Mouse (Mus musculus): ENCODE results near the gene Jazf1.

Jazf1 gene

DNA sequence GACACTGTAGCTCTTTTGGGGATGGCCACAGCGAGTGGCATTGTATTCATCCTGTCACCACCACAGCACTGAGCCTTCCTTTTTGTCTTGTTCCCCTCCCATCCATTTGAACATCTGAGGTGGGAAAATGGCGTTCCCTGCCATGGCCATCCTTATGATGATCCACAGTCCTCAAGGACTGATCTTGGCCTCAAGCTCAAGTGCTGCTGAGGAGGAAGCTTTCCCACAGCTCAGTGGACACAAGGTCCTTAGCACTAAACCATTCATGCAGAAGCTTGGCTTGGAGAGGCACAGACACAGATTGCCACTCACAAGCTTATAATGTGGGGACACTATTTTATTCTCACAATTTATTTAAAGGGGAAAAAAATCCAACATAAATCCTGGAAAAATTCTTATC is 58.1 kb downstream of the Jazf1 start:
- DNase-seq (ENCODE audit: low read depth, low spot score): no peak

DNA sequence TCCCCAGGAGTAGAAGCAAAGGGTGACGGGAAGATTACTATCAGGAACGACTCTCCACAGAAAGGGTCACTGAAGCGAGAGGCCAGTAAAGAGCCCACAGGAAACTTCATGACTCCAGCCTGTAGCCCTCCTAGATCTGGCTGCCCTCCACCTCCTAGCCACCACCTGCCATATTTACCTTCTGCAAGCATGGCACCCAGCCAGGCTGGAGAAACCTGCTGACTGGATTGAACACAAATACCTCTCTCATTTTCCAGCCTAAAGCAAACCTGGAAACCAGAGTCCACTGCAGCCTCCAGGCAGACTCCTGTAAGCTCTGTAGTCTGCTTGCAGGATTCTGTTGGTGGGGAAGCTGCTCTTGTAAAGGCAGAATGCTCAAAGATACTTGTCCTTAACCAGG is 62.4 kb downstream of the Jazf1 start:
- DNase-seq (ENCODE audit: low read depth, low spot score): no peak

DNA sequence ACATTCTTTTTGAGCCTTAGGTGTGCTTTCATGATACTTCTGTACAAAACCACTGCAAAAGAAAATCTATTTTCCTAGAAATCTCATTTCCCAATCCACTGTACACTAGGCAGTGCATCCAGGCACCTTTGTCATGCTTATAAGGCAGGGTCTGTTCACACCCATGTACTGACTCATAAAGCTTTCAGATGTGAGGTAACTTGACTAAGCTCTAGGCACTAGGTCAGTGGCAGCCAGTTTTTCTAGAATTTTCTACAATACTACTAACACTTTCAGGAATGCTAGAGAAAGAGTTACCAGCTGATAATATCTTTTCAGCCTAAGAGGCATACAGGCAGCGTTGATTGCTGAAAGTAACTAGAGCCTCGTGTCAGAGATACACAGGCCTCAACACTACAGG is 62.9 kb downstream of the Jazf1 start:
- DNase-seq (ENCODE audit: low read depth, low spot score): no peak

DNA sequence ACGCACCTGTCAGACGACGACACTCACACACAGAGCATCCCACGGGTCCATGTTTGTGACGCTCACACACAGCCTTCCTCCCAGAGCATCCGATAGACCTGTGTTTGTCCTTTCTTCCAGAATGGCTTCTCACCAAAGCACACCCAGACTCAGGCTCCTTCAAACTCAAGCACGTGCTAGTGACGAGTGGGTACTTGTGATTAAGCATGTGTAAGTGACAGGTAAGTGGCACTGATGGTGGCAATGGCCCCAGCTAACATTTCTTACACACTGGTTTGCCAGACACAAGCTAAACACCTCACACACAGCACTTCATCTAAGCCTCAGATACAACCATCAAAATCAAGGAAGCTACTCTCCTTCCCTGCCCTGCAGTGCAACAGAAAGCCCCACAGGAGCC is 77.6 kb downstream of the Jazf1 start:
- no peak for DNase-seq (ENCODE audit: low read depth, low spot score)

DNA sequence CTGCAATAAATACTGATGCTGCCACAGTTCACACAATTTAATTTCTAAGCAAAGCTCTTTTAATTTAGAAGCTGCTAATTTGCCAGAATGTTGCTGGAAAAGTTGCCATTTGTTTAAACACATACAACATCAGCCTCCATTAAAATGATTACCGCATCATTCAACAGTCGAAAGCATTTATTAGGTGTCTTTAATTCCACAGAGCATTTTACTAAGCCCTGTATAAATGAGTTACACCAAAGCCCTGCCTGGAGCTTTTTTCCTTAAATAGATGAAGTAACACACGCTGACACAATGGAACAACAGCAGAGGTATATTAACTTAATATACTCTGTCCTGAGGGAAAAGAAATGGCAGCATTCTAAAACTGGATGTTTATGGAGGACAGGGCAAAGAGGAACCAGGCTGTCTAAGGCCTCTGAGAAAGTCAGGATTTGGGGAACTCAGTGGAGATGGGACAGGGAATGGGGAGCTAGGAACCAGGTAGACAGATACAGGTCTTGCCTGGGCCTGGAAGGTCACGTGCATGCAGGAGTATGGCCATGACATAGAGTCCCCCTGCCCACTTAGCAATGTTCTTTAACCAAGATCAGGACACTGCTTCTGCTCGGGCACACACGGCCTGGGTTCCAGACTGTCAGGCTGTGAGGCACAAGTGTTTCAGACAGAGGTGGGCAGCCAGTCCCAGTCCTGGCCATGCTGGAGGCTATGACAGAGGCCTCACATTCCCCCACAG is 80.4 kb downstream of the Jazf1 start:
- DNase-seq (ENCODE audit: low read depth, low spot score): no peak

DNA sequence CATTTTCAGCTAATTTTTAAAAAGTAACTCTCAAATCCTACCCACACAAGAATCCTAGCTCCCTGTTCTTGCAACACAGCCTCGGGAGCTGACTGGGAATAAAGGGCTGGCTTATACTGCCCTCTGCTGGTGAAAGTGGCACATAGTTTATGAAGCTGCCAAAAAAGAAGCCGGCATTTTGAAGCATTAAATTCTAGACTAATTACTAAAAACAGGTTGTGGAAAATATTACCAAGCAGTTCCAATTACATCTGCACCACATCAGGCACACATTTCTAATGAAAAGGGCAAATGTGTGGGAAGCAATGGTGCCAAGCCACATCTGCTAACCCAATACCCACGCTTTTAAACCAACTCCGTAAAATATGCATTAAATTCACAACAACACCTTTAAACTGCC is 81.0 kb downstream of the Jazf1 start:
- no peak for DNase-seq (ENCODE audit: low read depth, low spot score)

DNA sequence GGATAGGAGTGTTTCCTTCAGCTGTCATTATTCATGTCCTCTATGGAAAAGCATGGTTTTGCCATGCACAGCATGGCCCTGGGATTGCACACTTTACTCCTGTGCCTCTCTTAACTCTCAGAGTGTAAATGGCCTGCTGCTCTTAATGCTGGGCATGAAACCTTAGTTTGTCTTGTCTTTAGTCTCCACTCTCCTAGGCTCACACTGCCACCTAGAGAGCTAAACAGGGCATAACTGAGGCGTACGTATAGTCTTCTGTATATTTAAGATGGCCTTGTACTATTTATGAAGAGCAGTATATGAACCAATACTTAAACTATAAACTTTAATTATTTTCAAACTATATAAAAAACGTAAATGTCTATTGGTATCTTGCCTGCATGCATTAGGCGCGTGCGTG is 86.3 kb downstream of the Jazf1 start:
- DNase-seq (ENCODE audit: low read depth, low spot score): no peak

DNA sequence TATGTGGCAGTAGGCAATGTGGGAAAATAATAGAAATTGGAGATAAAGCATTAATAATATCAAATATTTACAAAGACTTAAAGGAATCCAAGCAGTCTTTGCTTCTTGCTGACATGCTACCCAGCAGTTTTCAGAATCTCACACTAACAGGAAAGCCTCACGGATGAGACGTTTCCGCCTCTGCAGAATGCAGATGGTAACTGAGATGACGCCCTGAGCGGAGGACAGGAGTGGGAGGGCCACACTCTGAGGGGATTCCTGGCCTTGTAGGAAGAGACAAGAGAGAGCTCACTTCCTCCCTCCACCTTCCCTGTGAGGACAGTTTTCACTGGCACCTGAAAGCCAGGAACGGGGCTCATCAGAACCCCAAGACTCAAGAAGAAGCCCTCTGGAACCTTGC is 88.9 kb downstream of the Jazf1 start:
- no peak for DNase-seq (ENCODE audit: low read depth, low spot score)

DNA sequence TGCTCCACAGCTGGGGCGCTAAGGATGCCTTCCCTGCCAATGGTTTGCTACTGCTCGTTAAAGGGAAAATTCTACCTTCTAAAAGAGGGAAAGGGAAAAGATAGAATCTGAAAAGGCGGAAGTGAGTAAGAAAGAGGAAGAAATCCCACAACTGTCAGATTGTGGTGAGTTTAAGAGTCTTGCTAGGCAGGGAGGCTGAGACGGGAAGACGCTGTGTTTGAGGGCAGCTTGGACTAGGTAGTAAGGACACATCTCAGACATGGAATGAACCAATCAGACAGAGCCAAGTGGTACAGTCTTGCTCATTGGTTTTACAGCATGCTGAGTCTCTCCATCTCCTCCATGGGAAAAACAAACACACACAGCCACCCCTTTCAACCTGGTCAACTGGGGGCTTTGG is 95.1 kb downstream of the Jazf1 start:
- no peak for DNase-seq (ENCODE audit: low read depth, low spot score)

DNA sequence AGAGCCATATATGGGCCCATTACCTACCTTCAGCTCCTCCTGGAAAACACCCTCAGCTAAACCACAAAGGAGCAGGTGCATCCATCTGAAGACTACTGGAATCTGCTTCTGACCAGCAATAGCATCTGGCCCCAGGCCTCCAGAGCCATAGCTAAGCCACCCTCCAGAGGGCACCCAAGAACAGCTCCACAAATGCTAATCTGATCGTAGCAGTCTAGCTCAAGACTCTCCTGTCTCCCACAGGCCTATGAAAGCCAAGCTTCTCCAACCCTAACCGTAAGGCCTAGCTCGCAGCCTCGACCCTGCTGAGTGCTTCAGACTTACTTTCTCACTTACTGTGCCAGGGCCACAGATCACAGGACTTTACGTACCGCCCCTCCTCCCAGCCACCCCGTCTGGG is 96.3 kb downstream of the Jazf1 start:
- no peak for DNase-seq (ENCODE audit: low read depth, low spot score)

DNA sequence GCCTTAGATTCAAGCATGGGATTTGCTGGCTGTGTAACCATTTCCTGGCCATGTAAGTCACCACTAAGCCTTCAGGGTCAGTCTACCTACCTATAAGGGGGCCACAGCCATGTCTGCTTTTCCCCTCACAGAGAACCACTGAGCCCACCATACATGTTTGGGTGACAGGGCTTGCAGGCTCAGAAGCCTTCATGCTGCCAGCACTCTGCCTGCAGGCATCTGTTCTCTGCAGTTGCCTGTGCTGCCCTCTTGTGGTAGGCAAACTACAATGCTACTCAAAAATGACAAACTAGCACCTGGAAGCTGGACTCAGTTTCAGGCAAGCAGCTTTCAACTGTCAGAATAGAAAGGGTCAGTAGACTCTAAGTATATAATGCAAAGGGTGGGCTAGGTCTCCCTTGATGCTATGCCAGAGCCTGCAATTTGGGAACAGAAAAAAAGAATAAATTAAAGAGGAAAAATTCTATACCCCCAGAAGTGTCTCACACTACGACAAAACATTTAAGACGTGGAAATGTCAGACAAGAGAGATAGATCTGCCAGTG is 98.6 kb downstream of the Jazf1 start:
- no peak for DNase-seq (ENCODE audit: low read depth, low spot score)

DNA sequence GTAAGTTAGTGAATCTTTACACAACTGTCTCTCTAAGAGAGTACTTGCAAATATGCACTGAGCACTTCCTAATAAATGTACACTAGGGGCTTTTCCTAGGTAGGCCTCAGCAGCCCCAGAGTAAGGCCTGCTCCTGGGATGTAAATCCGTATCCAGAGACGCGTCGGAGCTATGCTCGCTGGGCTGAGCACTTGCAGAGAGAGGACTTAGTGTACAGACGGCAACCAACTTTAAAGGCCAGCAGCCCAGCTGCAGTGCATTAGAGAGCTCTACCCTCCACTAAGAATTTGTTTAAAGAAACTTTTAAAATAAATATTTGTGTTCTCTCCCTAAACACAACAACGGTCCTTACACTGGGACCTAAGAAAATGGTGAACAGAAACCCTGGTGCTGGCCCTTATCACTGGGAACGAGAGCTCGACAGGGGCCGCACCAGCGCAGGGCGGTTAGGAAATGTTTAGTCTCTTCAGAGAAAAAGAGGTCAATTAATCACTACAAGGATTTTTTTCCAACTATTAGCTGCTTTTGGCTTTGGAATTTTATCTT is 100.0 kb downstream of the Jazf1 start:
- DNase-seq (ENCODE audit: low read depth, low spot score): no peak

DNA sequence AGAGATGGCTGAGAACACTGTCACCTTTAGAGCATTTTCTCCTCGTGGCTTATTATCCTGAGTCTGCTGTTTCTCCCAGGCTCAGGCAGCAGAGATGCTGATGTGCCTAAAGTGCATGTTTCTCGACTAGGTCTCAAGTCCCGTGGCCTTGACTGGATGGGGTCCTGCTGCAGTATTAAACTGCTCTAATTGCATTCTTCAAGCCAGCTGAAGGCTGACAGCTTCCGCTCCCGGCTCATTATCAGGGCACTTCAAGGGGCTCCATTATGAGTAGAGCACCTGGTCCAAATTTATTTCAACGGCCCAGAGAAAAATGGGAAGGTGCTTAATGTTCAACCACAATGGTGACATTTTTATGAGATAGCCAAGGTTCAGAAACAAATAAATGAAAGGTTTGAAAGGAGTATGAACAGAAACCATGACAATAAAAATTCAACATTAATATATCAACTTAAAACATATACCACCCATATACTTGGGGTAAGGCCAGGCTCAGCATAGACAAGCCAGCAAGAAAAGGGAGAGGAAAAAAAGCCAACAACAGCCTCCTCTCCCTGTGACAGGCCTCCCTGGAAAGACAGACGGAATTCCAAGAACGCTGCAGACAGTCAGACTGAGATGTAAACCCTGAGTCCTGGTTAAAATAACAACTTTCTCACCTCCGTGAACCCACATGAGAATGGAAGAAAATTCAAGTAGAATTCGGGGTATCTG is 100.7 kb downstream of the Jazf1 start:
- DNase-seq (ENCODE audit: low read depth, low spot score): no peak

DNA sequence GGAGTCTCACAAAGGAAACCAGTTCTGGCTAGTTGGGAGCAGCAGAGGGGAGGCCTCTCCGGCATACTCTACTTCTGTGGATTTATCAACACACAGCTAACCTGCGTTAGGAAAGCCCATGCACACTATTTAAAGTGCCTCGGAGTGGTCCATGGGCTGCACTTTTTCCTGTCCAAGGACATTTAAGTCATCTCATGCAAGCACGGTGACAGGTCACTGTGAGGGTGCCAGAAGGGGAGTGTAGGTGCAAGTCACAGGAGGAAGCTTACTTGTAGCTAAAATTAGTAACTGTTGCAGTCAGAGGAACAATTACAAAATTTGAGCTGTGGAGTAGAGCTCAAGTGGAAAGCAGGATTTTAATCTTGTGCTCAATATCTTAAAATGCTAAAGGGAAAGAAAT is 102.4 kb downstream of the Jazf1 start:
- DNase-seq (ENCODE audit: low read depth, low spot score): no peak

DNA sequence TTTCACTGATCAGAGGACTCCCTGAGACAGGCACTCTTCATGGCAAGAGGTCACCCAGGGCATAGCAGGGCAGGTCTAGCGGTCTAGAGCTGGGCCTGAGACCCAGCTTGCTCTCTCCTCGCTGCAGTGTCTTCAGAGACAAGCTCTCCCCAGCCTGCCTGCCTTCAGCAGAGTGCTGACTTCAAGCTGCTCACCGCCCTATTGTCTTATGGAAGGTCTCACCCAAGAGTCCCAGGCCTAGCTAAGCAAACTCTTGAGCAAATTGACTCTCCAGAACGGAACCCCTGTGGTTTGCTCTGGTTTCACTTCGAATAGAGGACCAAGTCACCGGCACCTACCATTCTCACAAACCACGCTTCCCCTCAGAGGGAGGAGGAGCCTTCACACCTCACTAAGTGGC is 103.1 kb downstream of the Jazf1 start:
- no peak for DNase-seq (ENCODE audit: low read depth, low spot score)

DNA sequence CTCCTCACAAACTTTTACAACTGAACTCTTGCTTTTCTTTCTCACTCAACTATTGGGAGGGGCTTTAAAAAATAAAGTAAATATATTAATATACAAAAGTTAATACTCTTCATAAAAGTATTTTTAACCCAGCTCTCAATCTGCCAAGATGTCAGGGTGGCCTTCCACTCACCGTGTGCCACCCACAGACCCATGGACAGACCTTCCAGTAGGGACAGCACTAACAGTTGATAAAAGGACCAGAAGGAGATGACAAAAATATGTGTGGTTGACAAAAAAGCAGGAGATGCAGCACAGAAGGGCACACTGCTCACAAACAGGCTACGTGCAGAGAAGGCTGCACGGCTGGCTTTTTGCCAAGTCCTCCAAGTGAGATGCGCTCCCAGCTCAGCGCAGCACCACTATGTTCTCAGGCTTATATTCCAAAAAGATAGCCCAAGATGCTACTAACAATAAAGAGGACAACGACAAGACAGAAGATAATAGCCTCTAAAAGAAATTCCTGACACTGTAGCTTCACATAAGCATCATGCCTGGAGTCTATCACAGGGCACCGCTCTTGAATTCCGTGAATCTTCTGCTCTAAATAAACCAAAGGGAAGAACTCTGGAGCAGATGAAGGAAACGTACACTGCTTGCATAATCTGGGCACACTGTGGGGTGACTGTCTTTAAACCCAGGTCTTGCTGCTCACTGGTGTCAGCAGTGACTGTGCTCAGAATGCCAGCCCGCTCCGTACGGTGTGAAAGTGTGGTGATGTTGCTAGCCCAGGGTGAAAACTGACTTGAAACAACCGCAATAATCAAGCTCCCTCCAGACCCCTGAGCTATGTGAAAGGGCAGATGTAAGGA is 104.4 kb downstream of the Jazf1 start:
- no peak for DNase-seq (ENCODE audit: low read depth, low spot score)

DNA sequence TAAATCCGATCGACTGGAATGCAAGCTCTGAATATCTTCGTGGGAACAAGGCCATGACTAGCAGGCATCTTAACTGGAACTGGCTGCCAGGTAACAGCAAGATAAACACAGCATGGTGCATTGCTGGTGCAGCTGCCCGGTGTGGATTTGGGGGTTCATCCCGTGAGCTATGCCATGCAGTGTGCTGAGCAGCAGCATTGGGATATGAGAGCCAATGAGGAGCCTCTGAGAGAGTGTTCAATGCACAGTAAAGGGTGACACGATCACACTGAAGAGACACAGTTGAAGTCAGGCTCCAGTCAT is 105.0 kb downstream of the Jazf1 start:
- DNase-seq (ENCODE audit: low read depth, low spot score): no peak

DNA sequence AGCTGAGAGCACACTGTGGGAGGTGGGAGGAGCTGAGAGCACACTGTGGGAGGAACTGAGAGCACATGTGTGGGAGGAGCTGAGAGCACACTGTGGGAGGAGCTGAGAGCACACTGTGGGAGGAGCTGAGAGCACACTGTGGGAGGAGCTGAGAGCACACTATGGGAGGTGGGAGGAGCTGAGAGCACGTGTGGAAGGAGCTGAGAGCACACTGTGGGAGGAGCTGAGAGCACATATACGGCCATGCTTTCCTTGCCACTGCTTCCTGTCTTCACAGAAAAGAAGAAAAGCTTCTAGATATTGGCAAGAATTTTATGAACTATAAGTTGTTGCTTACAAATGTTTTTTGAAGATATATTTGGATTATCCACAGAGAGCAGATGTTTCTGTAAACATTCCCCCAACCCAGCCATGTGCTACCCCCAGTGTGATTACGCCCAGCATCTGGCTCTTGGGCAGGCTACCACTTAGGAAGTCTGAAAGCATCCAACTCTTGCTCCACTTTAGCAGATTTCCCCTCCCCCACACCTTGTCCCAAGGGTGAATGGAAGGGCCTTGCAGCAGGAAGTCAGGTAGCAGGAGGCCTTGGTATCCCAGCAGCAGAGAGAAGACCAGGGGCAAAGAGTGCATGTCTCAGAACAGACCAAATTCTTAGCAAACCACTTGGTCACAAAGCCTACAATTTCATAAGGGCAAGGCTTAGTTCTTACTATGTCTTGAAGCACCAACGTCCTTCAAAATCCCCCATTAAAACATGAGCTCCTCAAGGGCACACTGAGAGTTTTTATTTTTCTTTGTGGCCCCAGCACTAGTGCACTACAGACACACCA is 105.6 kb downstream of the Jazf1 start:
- no peak for DNase-seq (ENCODE audit: low read depth, low spot score)

DNA sequence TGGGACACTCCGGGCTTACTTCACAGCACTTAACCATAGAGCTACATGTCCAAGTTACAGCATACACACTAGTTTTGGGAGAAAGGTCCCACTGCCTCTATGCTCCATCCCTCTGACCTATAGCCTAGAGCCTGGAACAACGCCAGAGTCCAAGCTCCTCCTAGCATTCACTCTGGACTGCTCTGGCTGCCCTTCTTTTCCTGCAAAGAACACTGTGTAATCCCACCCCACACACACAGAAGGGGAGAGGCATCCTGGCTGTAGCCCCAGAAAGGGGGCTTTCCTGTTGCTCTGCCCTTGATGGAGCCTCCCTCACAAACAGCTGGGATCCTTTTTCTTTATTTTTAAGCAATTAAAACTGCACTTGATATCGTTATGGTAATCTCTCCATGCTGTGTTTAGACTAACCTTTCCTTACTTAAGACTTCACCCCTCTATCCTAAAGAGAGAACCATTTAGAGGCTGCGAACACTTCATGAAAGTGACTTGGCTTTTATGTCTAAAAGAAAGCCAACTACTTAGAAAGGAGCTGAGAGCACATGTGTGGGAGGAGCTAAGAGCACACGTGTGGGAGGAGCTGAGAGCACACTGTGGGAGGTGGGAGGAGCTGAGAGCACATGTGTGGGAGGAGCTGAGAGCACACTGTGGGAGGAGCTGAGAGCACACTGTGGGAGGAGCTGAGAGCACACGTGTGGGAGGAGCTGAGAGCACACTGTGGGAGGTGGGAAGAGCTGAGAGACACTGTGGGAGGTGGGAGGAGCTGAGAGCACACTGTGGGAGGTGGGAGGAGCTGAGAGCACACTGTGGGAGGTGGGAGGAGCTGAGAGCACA is 106.6 kb downstream of the Jazf1 start:
- no peak for DNase-seq (ENCODE audit: low read depth, low spot score)

DNA sequence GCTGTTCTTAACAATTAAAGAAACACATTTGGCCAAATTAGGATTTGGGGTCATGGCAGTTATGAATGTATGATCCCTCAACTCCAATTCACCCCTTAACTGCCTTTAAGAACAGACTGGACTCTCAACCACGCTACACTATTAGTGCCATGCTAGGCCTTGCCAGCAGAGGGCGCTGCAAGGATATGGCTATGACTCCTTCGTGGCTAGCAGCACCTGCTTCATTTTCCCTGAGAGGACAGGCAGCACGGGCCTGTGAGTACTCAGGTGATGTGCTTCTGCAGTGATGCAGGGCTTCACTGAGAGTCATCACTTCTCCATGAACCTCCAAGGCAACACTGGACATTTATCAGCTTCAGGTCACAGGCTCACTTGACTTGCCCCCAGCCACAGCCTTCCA is 110.7 kb downstream of the Jazf1 start:
- no peak for DNase-seq (ENCODE audit: low read depth, low spot score)

Measured in WW6 (cell line).